Mouse (Mus musculus): ENCODE measurements around the gene Astn2. TPM values are rescaled to one million over a fixed set of nuclear protein-coding genes. Genes with fewer than 3 reads are reported as not detected.

The Astn2 gene
- 0.30 and 0.39 TPM in 2 replicates for polyA plus RNA-seq (2012; rRNA removed; ENCODE audit: low replicate concordance)

GRCm38 (mm10) chr4:66404201-66404711, at the start of gene Astn2:
Gene Astn2 (minus strand): TSS chr4:66404611.

GRCm38 (mm10) chr4:65604504-65605150, 799.8 kb downstream of the Astn2 start, which contains the start of gene Trim32:
Gene Trim32 (plus strand): TSS chr4:65604986.

Measured in duodenum, adult 2 months (tissue).